Mouse (Mus musculus) ES-CJ7 (cell line): ENCODE data around the gene Sgms1.
"Not testable (repeated sequence)": the region's sequence is repeated elsewhere in the genome, so short reads cannot be mapped to it uniquely, and the experiment has no call there.

Source experiments
- DNase-seq: peaks from one replicate; pipeline ENCODE4 v3.0.0; 2011; ENCODE audit warnings: low read depth, low spot score

The Sgms1 gene

DNA sequence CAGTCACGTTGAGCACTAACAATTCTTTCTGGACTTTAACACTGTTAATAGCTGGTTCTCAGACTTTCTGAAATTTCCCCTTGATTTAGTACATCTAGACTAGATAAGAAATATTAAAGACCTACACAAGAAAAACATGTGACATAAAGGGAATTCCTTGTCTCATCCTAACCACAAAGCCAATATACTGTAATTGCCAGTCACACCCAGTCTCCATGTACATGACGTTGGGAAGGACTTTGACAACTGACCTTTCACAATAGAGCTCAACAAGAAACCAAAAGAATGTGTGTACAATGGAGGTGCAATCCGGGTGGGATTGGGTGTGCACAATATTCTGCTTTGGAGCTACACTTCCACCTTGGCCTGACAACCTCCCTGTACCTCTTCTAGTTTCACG, 297.2 kb downstream of the Sgms1 start:
- no peak for DNase-seq

DNA sequence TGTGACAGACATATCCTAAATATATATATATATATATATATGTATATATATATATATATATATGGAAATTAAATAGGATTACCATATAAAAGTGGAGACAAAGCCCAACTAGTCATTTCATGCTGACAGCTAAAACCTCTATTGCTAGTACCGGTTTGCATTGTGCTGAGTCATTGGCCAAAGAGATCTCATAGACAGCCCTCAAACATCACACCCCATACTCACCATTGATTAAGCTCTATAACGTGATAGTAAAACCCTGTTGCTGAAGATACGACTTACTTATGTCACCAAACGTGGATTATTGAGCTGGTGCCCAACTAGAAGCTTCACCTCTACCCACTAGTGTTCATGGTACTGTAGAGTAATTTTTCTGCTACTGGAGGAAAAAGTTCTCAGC, 298.7 kb downstream of the Sgms1 start:
- DNase-seq, result no peak

GRCm38 (mm10) chr19:32088570-32088969, 300.9 kb downstream of the Sgms1 start:
- no peak for DNase-seq

DNA sequence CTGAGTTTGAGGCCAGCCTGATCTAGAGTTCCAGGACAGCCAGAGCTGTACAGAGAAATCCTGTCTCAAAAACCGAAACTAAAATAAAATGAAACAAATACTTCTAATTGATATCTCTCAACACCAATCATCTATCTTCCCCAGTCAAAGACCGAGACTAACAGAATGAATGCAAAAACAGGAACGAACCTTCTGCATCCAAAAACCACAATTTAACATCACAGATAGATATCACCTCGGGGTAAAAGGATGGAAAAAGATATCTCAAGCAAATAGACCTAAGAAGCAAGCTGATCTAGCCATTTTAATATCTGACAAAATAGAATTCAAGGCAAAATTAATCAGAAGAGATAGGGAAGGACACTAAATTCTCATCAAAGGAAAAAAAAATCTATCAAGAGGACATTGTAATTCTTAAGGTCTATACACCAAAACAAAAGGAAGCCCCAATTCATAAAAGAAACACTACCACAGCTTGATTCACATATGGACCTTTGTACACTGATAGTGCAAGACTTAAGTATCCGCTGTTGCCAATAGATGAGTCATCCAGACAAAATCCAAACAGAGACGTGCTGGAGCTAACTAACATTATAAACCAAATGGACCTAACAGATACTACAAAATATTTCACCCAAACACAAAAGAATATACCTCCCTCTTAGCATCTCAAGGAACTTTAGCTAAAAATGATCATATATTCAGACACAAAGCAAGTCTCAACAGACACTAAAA, 301.6 kb downstream of the Sgms1 start:
- no peak for DNase-seq

DNA sequence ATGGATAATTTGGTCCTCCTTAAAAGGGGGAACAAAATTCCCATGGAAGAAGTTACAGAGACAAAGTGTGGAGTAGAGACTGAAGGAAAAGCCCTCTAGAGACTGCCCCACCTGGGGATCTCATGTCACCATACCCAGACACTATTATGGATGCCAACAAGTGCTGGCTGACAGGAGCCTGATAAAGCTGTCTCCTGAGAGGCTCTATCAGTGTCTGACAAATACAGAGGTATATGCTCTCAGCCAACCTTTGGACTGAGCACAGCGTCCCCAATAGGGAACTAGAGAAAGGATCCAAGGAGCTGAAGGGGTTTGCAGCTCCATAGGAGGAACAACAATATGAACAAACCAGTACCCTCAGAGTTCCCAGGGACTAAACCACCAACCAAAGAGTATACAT, 304.7 kb downstream of the Sgms1 start:
- DNase-seq, result not testable (repeated sequence)
